Mouse (Mus musculus) heart, embryonic 10.5 days (tissue): ENCODE results near the gene Gpc1. TPM values are rescaled to one million over a fixed set of nuclear protein-coding genes. Genes with fewer than 3 reads are reported as not detected.

Experiments used
- DNase-seq: peaks from one replicate; pipeline ENCODE4 v3.0.0-alpha.2; 2017; ENCODE audit warnings: low spot score
- H3K27ac ChIP-seq: fragments of 300-500 bp; sonication (generic); 2 replicates; pipeline ENCODE4 v1.5.1; 2016; ENCODE audit warnings: mild to moderate bottlenecking
- H3K27me3 ChIP-seq: fragments of 300-500 bp; sonication (generic); 2 replicates; pipeline ENCODE4 v1.6.1; 2016; ENCODE audit warnings: mild to moderate bottlenecking; ENCODE audit not compliant: poor library complexity, insufficient read depth, severe bottlenecking
- H3K36me3 ChIP-seq: fragments of 300-500 bp; sonication (generic); 2 replicates; pipeline ENCODE4 v1.6.1; 2016; ENCODE audit warnings: mild to moderate bottlenecking, moderate library complexity
- H3K4me1 ChIP-seq: fragments of 300-500 bp; sonication (generic); 2 replicates; pipeline ENCODE4 v1.6.1; 2016; ENCODE audit warnings: mild to moderate bottlenecking
- H3K4me3 ChIP-seq: fragments of 300-500 bp; sonication (generic); 2 replicates; pipeline ENCODE4 v1.5.1; 2016; ENCODE audit warnings: mild to moderate bottlenecking, moderate library complexity
- H3K9me3 ChIP-seq: fragments of 300-500 bp; sonication (generic); 2 replicates; pipeline ENCODE4 v1.6.1; 2016; ENCODE audit warnings: mild to moderate bottlenecking, moderate library complexity
- WGBS: fragments of 180-500 bp; shearing (Covaris S2); methylation state at CpG from one replicate; pipeline ENCODE4 v1.1.7; 2016; 5-methylcytosine and 5-hydroxymethylcytosine counted together
- polyA plus RNA-seq: library from polyadenylated mRNA; unstranded; fragments of >200 nt; fragmentation: Nextera tagmentation; extraction: Ambion mirVana; gene quantifications from 2 replicates; pipeline ENCODE4 v1.2.1, GENCODE M21; 2016

Gpc1 gene
- polyA plus RNA-seq, result 36.4 and 38.7 TPM in 2 replicates

GRCm38 (mm10) chr1:92831188-92832001 is at the start of gene Gpc1:
TSS of gene Gpc1 (plus strand) at chr1:92831645.
- Histone ChIP-seq H3K36me3 (peaks cover 10% of the 10 kb centered on the region; the same call in 1 of the 2 replicates), H3K4me3 (peak within 1 kb of the TSS; percentile 78), H3K9me3 (no peaks in the 10 kb centered on the region), H3K27ac (peak within 1 kb of the TSS; percentile 93), H3K4me1 (peaks cover 34% of the 10 kb centered on the region), H3K27me3 (peaks cover 87% of the 10 kb centered on the region)
- WGBS, result under 1% methylated on average over 75 of the region's 99 CpGs
- DNase-seq, result peak; percentile 85

DNA sequence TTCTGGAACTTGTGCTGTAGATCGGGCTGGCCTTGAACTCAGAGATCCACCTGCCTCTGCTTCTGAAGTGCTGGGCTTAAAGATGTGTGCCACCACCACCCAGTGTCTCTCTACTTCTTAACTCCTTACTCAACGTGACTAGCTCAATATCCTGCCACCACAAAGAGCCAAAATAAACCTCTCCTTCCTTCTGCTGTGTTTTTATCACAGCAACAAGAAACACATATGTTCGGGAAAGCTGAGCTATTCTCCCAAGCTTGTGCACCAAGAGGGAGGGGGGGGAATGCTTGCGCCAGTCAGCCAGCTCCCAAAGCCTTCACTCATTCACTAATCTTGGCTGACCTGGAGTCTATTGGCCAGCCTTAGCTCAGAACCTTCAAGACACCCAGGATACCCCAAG is 49.6 kb upstream of the Gpc1 start:
- no peak overlapping the region for H3K4me3 ChIP-seq
- no peaks in the 10 kb centered on the region for H3K9me3 ChIP-seq
- no peaks in the 10 kb centered on the region for H3K36me3 ChIP-seq
- DNase-seq, result no peak
- H3K4me1 ChIP-seq, result peaks cover 18% of the 10 kb centered on the region
- WGBS, result 68% methylated on average over 4 of the region's 4 CpGs
- H3K27ac ChIP-seq, result no peak overlapping the region
- H3K27me3 ChIP-seq, result peaks cover 98% of the 10 kb centered on the region

DNA sequence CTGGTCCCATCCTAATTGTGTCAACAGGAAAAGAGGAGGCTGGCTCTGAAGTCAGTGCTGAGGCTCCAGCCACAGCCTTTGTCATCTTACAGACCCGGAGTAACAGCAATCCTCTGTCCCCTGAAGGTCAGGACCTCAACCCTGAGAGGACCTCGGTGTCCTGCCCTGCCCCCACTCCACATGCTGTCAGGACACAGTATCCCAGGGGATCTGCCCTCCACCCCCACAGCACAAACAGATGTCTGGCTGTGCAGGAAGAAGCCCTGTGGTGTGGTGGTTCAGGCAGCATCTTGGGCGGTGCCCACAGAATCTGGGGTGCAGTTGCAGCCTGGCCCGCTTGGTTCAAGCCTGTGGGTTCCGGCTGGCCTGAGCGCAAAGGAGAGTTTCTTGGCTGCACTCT is 48.9 kb upstream of the Gpc1 start:
- Histone ChIP-seq H3K9me3 (no peaks in the 10 kb centered on the region), H3K4me1 (peaks cover 25% of the 10 kb centered on the region), H3K36me3 (no peaks in the 10 kb centered on the region), H3K4me3 (no peak overlapping the region), H3K27ac (no peak overlapping the region), H3K27me3 (peaks cover 92% of the 10 kb centered on the region)
- 48% methylated on average over 6 of the region's 6 CpGs for WGBS
- no peak for DNase-seq

DNA sequence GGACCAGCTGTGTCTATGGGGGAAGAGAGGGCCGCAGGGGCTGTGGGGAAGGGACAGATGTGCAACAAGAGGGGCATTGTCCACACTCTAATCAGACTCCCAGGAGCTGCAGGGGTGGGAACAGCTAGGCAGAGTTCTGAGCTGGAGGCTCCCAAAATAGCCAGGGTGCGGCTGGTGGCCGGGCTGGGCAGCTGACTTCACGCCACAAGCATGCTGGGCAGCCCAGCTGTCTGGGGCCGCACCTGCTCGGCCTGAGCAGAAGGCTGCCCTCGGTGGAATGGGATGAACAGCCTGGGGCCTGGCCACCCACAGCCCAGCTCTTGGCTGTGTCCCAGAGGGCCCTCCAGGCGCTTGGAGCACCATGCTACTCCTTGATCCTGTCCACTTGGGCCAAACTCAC is 44.2 kb upstream of the Gpc1 start:
- peak; percentile 90 for DNase-seq
- H3K4me1 ChIP-seq, result peaks cover 59% of the 10 kb centered on the region

DNA sequence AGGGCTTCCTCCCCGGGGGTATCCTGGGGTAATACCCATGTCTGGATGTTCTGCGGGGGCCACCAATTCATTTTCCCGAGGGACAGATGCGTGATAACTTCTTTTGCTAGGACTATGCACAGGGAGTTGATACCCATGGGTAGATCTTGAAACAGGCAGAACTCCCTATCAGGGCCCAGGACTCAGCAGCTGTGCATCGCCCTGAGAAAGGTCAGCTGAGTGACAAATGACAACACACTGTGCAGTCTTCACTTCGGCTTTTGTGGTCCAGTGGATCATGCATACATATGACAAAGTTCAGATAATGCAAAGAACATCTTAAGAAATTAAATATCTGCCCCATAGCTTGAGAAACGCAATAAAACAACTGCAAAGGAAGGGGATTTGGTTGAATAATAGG is 43.4 kb upstream of the Gpc1 start:
- WGBS, result 77% methylated on average over 7 of the region's 7 CpGs
- Histone ChIP-seq H3K4me3 (no peak overlapping the region), H3K36me3 (no peaks in the 10 kb centered on the region), H3K27me3 (peaks cover 69% of the 10 kb centered on the region), H3K27ac (no peak overlapping the region), H3K9me3 (no peaks in the 10 kb centered on the region), H3K4me1 (peaks cover 53% of the 10 kb centered on the region)
- DNase-seq, result no peak

More for the DNA sequence above, 44.2 kb upstream of the Gpc1 start:
- H3K27me3 ChIP-seq, result peaks cover 77% of the 10 kb centered on the region
- peak overlapping the region; percentile 80 for H3K27ac ChIP-seq
- no peaks in the 10 kb centered on the region for H3K36me3 ChIP-seq
- 35% methylated on average over 8 of the region's 8 CpGs for WGBS
- H3K4me3 ChIP-seq, result no peak overlapping the region
- no peaks in the 10 kb centered on the region for H3K9me3 ChIP-seq

DNA sequence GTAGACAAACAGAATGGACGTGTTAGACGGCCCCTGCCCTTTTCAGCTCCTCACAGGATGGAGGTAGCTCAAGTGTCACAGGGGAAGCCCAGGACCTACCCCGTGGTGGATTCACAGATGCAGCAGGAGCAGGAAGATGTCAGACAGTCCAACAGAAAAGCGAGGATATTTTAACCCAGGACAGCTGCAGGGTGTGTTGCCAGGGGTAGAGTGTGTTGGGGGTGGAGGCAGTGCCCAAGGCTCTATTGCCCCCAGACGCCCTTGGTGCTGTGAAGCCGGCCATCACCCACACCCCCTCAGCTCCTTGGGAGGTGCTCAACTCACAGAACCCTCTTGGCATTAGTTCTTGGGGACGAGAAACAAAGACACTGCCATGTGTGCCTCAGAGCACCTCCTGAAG is 40.8 kb upstream of the Gpc1 start:
- Histone ChIP-seq H3K27ac (peak overlapping the region; percentile 82), H3K4me3 (peak overlapping the region; percentile 16; the same call in 1 of the 2 replicates), H3K36me3 (no peaks in the 10 kb centered on the region), H3K4me1 (peaks cover 52% of the 10 kb centered on the region), H3K9me3 (no peaks in the 10 kb centered on the region), H3K27me3 (peaks cover 58% of the 10 kb centered on the region)
- WGBS, result 42% methylated on average over 7 of the region's 7 CpGs
- DNase-seq, result no peak

- peak overlapping the region; percentile 82 for H3K27ac ChIP-seq
- peak overlapping the region; percentile 16 for H3K4me3 ChIP-seq
- H3K36me3 ChIP-seq, result no peaks in the 10 kb centered on the region
- peaks cover 53% of the 10 kb centered on the region for H3K27me3 ChIP-seq
- no peaks in the 10 kb centered on the region for H3K9me3 ChIP-seq
- DNase-seq, result peak; percentile 80
- H3K4me1 ChIP-seq, result peaks cover 50% of the 10 kb centered on the region
- 8% methylated on average over 10 of the region's 10 CpGs for WGBS
These were observed 40.2 kb upstream of the Gpc1 start for GRCm38 (mm10) chr1:92791070-92791831.

DNA sequence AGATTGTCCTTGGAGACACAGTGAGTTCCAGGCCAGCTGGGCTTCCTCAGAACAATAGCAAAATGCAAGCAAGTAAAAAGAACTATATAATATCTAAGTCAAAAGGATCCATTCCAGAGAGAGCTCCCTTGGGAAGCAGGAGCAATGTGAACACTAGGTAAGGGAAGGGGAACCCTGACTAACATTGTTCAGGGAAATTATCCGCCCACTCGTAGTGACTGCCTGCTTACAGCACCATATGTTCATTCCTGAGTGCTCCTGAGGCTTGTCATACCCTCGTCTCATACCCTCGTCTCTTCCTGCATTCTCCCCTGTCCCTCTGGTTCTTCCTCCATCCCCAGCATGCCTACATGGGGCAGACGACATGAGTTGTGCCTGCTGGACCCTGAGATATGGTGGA is 37.7 kb upstream of the Gpc1 start:
- H3K36me3 ChIP-seq, result no peaks in the 10 kb centered on the region
- H3K27me3 ChIP-seq, result peaks cover 56% of the 10 kb centered on the region
- no peak for DNase-seq
- H3K27ac ChIP-seq, result no peak overlapping the region
- 66% methylated on average over 5 of the region's 5 CpGs for whole genome bisulfite sequencing
- peaks cover 30% of the 10 kb centered on the region for H3K4me1 ChIP-seq
- no peaks in the 10 kb centered on the region for H3K9me3 ChIP-seq
- no peak overlapping the region for H3K4me3 ChIP-seq

DNA sequence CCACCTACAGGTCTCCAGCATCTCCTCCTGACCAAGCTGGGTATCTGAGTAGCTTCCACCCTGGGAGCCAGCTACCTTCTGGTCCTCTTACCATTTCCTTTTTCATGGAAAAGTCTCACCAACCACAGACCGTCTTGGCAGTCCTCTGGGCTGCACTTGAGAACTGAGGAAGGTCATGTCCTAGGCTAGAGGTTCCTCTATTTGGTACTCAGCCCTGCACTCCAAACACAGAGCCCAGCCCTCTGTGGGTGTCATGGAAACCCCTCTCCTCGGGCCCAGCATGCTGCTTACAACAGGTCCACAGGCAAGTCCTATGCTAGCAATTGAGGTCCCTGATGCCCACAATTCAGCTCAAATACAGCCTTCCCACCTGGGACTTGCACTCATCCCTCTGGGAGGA is 33.0 kb upstream of the Gpc1 start:
- 62% methylated on average over 2 of the region's 2 CpGs for WGBS
- 0 out of 2 replicates have a peak, but pooled peaks cover 2% of the 10 kb centered on the region for H3K4me1 ChIP-seq
- H3K27ac ChIP-seq, result no peak overlapping the region
- no peak for DNase-seq
- H3K27me3 ChIP-seq, result peaks cover 51% of the 10 kb centered on the region
- H3K9me3 ChIP-seq, result no peaks in the 10 kb centered on the region
- H3K4me3 ChIP-seq, result no peak overlapping the region
- no peaks in the 10 kb centered on the region for H3K36me3 ChIP-seq

- Histone ChIP-seq H3K9me3 (no peaks in the 10 kb centered on the region), H3K36me3 (no peaks in the 10 kb centered on the region), H3K27ac (no peak overlapping the region), H3K4me1 (no peaks in the 10 kb centered on the region), H3K4me3 (no peak overlapping the region), H3K27me3 (peaks cover 51% of the 10 kb centered on the region)
- no peak for DNase-seq
- WGBS, result 79% methylated on average over 5 of the region's 5 CpGs
These were observed 31.8 kb upstream of the Gpc1 start for GRCm38 (mm10) chr1:92799653-92800052.

DNA sequence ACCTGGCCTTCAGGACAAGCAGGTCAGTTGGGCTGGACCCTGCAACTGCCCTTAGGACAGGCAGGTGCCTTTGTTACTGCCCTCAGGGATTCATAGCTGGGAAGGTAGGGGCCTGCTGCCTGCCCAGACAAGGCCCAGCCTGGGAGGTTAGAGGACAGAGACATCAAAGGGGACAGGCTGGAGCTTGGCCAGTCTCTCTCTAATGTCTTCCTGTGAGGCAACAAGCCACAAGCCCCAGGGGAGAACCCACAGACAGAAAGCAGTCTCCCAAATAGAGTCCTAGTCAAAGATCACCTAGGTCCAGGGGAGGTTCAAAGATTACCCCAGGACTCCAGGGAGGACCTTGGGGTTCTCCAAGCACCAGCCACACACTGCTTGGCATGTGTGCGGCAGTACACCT is 29.1 kb upstream of the Gpc1 start:
- H3K9me3 ChIP-seq, result no peaks in the 10 kb centered on the region
- no peak overlapping the region for H3K4me3 ChIP-seq
- 80% methylated on average over 1 of the region's 1 CpGs for WGBS
- no peaks in the 10 kb centered on the region for H3K36me3 ChIP-seq
- no peaks in the 10 kb centered on the region for H3K4me1 ChIP-seq
- H3K27me3 ChIP-seq, result peaks cover 39% of the 10 kb centered on the region; the same call in 1 of the 2 replicates
- DNase-seq, result no peak
- no peak overlapping the region for H3K27ac ChIP-seq

DNA sequence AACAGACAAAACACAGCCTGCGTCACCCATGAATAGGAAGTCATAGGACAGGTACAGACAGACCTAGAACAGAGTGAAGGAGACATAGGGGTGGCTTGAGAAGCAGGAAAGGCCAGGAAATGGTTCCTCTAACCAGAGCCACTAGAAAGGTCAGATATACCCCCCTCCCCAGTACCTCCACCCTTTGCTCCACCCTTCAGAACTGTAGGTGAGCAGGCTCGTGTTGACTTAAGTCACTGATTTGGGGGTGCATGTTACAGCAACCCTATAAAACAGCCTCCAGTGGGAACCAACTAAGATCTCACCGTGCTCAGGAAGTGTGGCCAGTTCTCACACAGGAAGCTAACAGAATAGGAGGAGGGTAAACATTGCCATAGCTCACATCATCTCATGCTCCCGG is 28.1 kb upstream of the Gpc1 start:
- no peaks in the 10 kb centered on the region for H3K4me1 ChIP-seq
- no peaks in the 10 kb centered on the region for H3K9me3 ChIP-seq
- H3K27me3 ChIP-seq, result peaks cover 30% of the 10 kb centered on the region; the same call in 1 of the 2 replicates
- 75% methylated on average over 4 of the region's 4 CpGs for WGBS
- H3K36me3 ChIP-seq, result no peaks in the 10 kb centered on the region
- DNase-seq, result no peak
- H3K27ac ChIP-seq, result no peak overlapping the region
- H3K4me3 ChIP-seq, result no peak overlapping the region

DNA sequence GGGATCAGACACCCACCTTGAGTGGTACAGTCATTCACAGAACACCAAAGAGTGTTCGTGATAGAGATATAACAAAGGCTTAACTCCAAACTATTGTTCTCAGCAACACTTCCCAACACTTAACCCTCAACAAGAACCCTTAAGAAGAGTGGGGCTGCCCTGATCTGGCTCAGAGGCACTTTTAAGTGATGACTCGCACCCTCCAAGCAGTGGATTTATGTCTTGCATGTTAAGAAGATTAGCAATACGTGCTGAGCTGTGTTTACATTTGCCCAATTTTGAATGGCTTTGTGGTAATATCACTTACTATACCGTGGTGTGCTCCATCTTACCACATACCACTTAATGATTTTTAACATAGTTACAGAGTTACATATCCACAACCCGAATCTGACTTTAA is 26.3 kb upstream of the Gpc1 start:
- Histone ChIP-seq H3K27ac (no peak overlapping the region), H3K9me3 (no peaks in the 10 kb centered on the region), H3K4me3 (no peak overlapping the region), H3K27me3 (peaks cover 23% of the 10 kb centered on the region; the same call in 1 of the 2 replicates), H3K4me1 (no peaks in the 10 kb centered on the region), H3K36me3 (no peaks in the 10 kb centered on the region)
- 66% methylated on average over 5 of the region's 5 CpGs for WGBS
- no peak for DNase-seq
